Mouse (Mus musculus) liver, embryonic 11.5 days (tissue): ENCODE data around the gene Hist1h2bc. TPM values are rescaled to one million over a fixed set of nuclear protein-coding genes. Genes with fewer than 3 reads are reported as not detected.
A peak's percentile ranks its signal among the peaks of the same experiment; 100 is the strongest.
"Not testable (repeated sequence)": the region's sequence is repeated elsewhere in the genome, so short reads cannot be mapped to it uniquely, and the experiment has no call there.

Source experiments
- ATAC-seq: fragments of 200-750 bp; cut with Nextera tagmentation; replicated peaks from 2 replicates; pipeline ENCODE4 v1.8.0; 2017; ENCODE audit warnings: moderate number of reproducible peaks, mild to moderate bottlenecking, moderate TSS enrichment, moderate library complexity; ENCODE audit not compliant: low FRiP score
- DNase-seq: peaks from one replicate; pipeline ENCODE4 v3.0.0-alpha.2; 2017; ENCODE audit warnings: low spot score
- H3K27ac ChIP-seq: fragments of 300-500 bp; sonication (generic); 2 replicates; pipeline ENCODE4 v1.5.1; 2014; ENCODE audit warnings: mild to moderate bottlenecking, low read depth, low read length, control low read depth
- H3K27me3 ChIP-seq: fragments of 300-500 bp; sonication (generic); replicated peaks from 2 replicates; pipeline ENCODE4 v1.6.1; 2014; ENCODE audit warnings: low read length, mixed read lengths; ENCODE audit not compliant: control insufficient read depth, insufficient read depth
- H3K36me3 ChIP-seq: fragments of 300-500 bp; sonication (generic); 2 replicates; pipeline ENCODE4 v1.6.1; 2014; ENCODE audit warnings: mild to moderate bottlenecking, low read length, moderate library complexity, mixed read lengths; ENCODE audit not compliant: control insufficient read depth, insufficient read depth
- H3K4me1 ChIP-seq: fragments of 300-500 bp; sonication (generic); replicated peaks from 2 replicates; pipeline ENCODE4 v1.6.1; 2014; ENCODE audit warnings: low read length, mixed read lengths; ENCODE audit not compliant: control insufficient read depth, insufficient read depth
- H3K4me2 ChIP-seq: fragments of 300-500 bp; sonication (generic); 2 replicates; pipeline ENCODE4 v1.6.1; 2014; ENCODE audit warnings: mild to moderate bottlenecking, control low read depth, moderate library complexity
- H3K4me3 ChIP-seq: fragments of 300-500 bp; sonication (generic); 2 replicates; pipeline ENCODE4 v1.5.1; 2014; ENCODE audit warnings: low read depth, low read length, control low read depth
- H3K9ac ChIP-seq: fragments of 300-500 bp; sonication (generic); 2 replicates; pipeline ENCODE4 v1.6.1; 2014; ENCODE audit warnings: low read depth, low read length, control low read depth
- H3K9me3 ChIP-seq: fragments of 300-500 bp; sonication (generic); 2 replicates; pipeline ENCODE4 v1.6.1; 2016; ENCODE audit warnings: low read length, inconsistent platforms, mixed read lengths; ENCODE audit not compliant: control insufficient read depth
- WGBS: fragments of 180-500 bp; shearing (Covaris S2); extraction: QIAGEN DNeasy Blood & Tissue Kit; methylation state at CpG from one replicate; pipeline ENCODE4 v1.1.7; 2014; 5-methylcytosine and 5-hydroxymethylcytosine counted together
- polyA plus RNA-seq: library from polyadenylated mRNA; unstranded; fragments of >200 nt; fragmentation: Nextera tagmentation; extraction: Ambion mirVana; gene quantifications from 2 replicates; pipeline ENCODE4 v1.2.1, GENCODE M21; 2014

Hist1h2bc gene
- polyA plus RNA-seq, result 31.9 and 35.7 TPM in 2 replicates

GRCm38 (mm10) chr13:23683755-23684281, at the start of gene Hist1h2bc, which contains the start of gene Hist1h2ac:
Gene Hist1h2bc (plus strand): TSS chr13:23684199.
Gene Hist1h2ac (minus strand): TSS chr13:23683948.
- Histone ChIP-seq H3K27me3 (no peaks in the 10 kb centered on the region), H3K36me3 (no peaks in the 10 kb centered on the region), H3K4me3 (peak within 1 kb of the TSS; percentile 37), H3K27ac (peak within 1 kb of the TSS; percentile 100), H3K4me2 (peak within 1 kb of the TSS; percentile 82), H3K9me3 (no peaks in the 10 kb centered on the region), H3K4me1 (peaks cover 25% of the 10 kb centered on the region), H3K9ac (peak within 1 kb of the TSS; percentile 77)
- DNase-seq, result peak; percentile 79
- peak; percentile 95 for ATAC-seq
- under 1% methylated on average over 32 of the region's 32 CpGs for WGBS

DNA sequence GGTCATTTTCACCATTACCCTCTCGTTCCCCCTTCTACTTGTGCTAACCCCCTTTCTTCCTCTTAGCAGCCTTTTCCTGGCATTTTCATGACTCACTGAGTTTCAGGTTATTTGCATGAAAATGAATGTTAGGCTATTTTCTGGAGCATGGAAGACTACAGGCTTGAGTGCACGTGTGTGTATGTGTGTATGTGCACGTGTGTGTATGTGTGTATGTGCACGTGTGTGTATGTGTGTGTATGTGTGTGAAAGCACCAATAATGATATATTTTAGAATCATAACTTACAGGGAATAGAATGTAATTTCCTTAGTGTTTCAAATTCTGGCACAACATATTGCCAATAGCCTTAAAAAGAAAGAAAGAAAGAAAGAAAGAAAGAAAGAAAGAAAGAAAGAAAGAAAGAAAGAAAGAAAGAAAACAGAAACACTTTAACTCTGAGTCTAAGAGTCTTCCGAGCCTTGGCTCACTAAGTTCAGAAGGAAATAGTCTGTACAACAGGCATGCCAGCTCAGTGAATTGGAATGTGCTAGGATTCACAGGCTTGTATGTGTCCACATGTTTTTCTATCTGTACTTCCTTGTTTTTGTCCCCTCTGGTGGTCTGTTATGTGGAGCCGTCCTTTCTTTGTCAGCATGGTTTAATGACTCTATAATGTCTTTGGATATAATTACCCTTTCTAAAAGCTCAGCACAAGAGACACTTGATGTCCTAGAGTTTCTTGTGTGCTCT, 24.2 kb upstream of the Hist1h2bc start:
- Histone ChIP-seq H3K9ac (no peak overlapping the region), H3K4me1 (no peaks in the 10 kb centered on the region), H3K4me2 (no peak overlapping the region), H3K27ac (no peak overlapping the region), H3K4me3 (no peak overlapping the region), H3K36me3 (no peaks in the 10 kb centered on the region), H3K9me3 (no peaks in the 10 kb centered on the region), H3K27me3 (no peaks in the 10 kb centered on the region)
- 73% methylated on average over 6 of the region's 6 CpGs for WGBS
- DNase-seq (no peak), ATAC-seq (no peak)

DNA sequence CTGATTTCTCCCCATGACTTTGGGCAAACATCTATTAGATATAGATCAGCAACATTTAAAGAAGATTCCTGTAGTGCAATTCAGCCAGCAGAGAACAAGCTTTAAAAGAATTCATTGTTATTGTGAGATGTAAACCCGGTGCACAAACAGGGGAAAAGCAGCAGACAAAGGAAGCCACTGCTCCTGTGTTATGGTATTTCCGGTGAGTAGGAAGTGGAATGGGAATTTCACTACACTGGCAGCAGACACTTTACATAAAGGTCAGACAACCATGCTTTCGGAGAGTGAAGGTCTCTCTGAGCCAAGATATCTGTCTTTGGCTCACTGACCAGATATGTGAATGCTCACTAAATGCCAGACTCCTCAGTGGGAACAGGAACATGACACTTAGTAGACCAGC, 21.5 kb upstream of the Hist1h2bc start:
- H3K27ac ChIP-seq, result no peak overlapping the region
- H3K4me3 ChIP-seq, result no peak overlapping the region
- H3K9me3 ChIP-seq, result no peaks in the 10 kb centered on the region
- no peak overlapping the region for H3K4me2 ChIP-seq
- WGBS, result 65% methylated on average over 3 of the region's 3 CpGs
- ATAC-seq (no peak), DNase-seq (no peak)
- no peaks in the 10 kb centered on the region for H3K27me3 ChIP-seq
- H3K9ac ChIP-seq, result no peak overlapping the region
- no peaks in the 10 kb centered on the region for H3K4me1 ChIP-seq
- no peaks in the 10 kb centered on the region for H3K36me3 ChIP-seq

DNA sequence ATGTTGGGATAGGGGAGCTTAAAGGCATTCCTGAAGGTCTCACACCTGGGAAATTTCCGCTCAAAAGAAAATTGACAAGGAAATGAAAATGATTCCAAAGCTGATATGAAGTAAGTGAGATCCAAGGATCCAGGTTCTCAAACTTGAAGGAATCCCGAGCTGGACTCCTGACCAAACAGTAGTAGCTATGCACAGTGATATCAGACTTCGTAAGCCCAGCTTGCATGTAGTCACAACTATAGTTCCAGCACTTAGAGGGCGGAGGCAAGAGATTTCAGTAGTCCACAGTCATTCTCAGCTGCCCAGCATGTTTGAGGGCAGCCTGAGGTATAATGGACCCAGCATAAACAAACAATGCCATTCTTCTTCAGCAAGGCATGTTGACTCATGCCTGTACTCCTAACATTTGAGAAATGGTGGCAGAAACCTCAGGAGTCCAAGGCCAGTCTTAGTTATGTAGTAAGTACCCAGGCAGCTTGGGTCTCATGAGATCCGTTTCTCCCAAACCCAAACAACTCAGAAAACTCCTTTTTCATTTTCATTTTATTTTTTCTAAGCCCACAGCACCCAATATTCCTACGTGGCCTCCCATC, 1.9 kb upstream of the Hist1h2bc start:
- Histone ChIP-seq H3K36me3 (no peaks in the 10 kb centered on the region), H3K4me3 (no peak overlapping the region), H3K9ac (peak overlapping the region; percentile 73; the same call in 1 of the 2 replicates), H3K27ac (peak overlapping the region; percentile 97), H3K4me1 (peaks cover 21% of the 10 kb centered on the region), H3K4me2 (peak overlapping the region; percentile 63), H3K9me3 (no peaks in the 10 kb centered on the region), H3K27me3 (no peaks in the 10 kb centered on the region)
- no peak for ATAC-seq
- 74% methylated on average over 6 of the region's 6 CpGs for WGBS
- DNase-seq, result no peak

- H3K27ac ChIP-seq, result peak overlapping the region; percentile 97
- ATAC-seq (no peak), DNase-seq (no peak)
- no peaks in the 10 kb centered on the region for H3K27me3 ChIP-seq
- H3K4me1 ChIP-seq, result peaks cover 23% of the 10 kb centered on the region
- H3K9ac ChIP-seq, result peak overlapping the region; percentile 73
- peak overlapping the region; percentile 63 for H3K4me2 ChIP-seq
- H3K9me3 ChIP-seq, result no peaks in the 10 kb centered on the region
- no peaks in the 10 kb centered on the region for H3K36me3 ChIP-seq
- 24% methylated on average over 1 of the region's 1 CpGs for WGBS
- H3K4me3 ChIP-seq, result peak overlapping the region; percentile 37
These were observed 1.4 kb upstream of the Hist1h2bc start for GRCm38 (mm10) chr13:23682623-23682946.

DNA sequence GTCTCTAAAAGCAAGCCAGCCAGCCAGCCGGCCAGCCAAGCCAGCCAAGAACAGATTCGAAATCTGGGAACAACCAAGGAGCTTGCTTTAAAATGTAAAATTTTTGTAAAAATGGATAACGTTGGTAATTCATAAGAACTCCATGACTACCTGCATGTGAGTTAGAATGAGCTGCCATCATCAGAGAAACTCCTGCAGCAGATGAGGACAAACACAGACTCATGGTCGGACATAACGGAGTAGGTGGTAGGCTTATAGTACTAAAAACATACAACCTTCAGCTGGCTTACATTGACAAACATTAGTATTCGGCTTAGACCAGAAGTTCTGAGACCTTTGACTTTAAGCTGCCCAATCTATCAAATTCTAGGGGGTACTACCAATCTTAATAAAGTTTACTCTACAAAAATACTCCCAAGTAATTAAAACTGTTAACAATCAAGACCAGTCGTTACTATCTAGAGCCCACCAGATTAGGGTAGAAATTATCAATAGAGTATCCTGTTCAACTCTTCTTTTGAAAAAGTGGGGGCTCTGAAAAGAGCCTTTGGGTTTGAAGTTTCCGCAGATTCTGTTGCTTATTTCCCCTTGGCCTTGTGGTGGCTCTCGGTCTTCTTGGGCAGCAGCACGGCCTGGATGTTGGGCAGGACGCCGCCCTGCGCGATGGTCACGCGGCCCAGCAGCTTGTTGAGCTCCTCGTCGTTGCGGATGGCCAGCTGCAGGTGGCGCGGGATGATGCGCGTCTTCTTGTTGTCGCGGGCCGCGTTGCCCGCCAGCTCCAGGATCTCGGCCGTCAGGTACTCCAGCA, 848 bp upstream of the Hist1h2bc start:
- 8% methylated on average over 15 of the region's 30 CpGs for WGBS
- H3K4me1 ChIP-seq, result peaks cover 24% of the 10 kb centered on the region
- not testable (repeated sequence) for ATAC-seq, H3K9me3 ChIP-seq, H3K36me3 ChIP-seq, H3K27me3 ChIP-seq
- H3K27ac ChIP-seq, result peak overlapping the region; percentile 97
- peak overlapping the region; percentile 37 for H3K4me3 ChIP-seq
- H3K4me2 ChIP-seq, result peak overlapping the region; percentile 63
- DNase-seq, result peak; percentile 57
- peak overlapping the region; percentile 73 for H3K9ac ChIP-seq

DNA sequence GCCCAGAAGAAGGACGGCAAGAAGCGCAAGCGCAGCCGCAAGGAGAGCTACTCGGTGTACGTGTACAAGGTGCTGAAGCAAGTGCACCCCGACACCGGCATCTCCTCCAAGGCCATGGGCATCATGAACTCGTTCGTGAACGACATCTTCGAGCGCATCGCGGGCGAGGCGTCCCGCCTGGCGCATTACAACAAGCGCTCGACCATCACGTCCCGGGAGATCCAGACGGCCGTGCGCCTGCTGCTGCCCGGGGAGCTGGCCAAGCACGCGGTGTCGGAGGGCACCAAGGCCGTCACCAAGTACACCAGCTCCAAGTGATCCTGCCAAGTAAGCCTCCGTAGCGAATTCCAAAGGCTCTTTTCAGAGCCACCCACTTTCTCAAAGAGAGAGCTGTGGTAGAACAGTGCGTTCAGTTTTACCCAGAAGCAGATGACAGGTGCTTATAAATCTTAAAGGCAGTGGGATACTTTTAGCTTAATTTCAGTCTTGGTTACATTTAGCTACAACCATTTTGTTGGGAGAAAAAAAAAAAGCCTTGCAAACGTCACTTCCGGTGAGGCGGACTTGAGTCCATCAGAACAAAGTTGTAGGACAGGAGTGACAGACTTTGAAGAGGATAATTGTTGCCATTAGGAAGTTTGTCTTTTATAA, 421 bp downstream of the Hist1h2bc start:
- H3K36me3 ChIP-seq, H3K9me3 ChIP-seq, H3K27me3 ChIP-seq: not testable (repeated sequence)
- 0% methylated on average over 11 of the region's 37 CpGs for WGBS
- H3K4me3 ChIP-seq, result peak overlapping the region; percentile 27
- H3K4me2 ChIP-seq, result peak overlapping the region; percentile 82
- ATAC-seq, result peak; percentile 22
- H3K9ac ChIP-seq, result peak overlapping the region; percentile 77
- peak; percentile 53 for DNase-seq
- peak overlapping the region; percentile 100 for H3K27ac ChIP-seq
- H3K4me1 ChIP-seq, result peaks cover 25% of the 10 kb centered on the region
